Mouse (Mus musculus) Patski (cell line): ENCODE measurements around the gene Srgap2. TPM values are rescaled to one million over a fixed set of nuclear protein-coding genes. Genes with fewer than 3 reads are reported as not detected.

Experiments
- ATAC-seq: fragments of 100-300 bp; one replicate; pipeline ENCODE4 v1.8.0; 2021
- CTCF ChIA-PET: fragments of 350-600 bp; sonication (Branson Sonifier 250); formaldehyde crosslinking; loops from one replicate; lab custom pipeline; 2022; ENCODE audit warnings: inconsistent platforms; lab: Charles Lee
- POLR2A ChIA-PET: fragments of 350-600 bp; sonication (Branson Sonifier 250); formaldehyde crosslinking; loops from one replicate; lab custom pipeline; 2022; ENCODE audit warnings: antibody characterized with exemption, inconsistent platforms; lab: Charles Lee
- DNase-seq: peaks from one replicate; pipeline ENCODE4 v3.0.0-alpha.2; 2011; ENCODE audit warnings: low read depth, low spot score
- H3K27me3 ChIP-seq: fragments of 371-371 bp; one replicate; pipeline ENCODE4 v1.5.1; 2021
- CTCF ChIP-seq: fragments of 100-300 bp; IDR thresholded peaks from one replicate; pipeline ENCODE4 v1.5.1; 2021
- in situ Hi-C: fragments of 300-500 bp; cut with MboI; formaldehyde crosslinking; loops from 3 replicates; pipeline ENCODE4 v1.11.1; 2018; ENCODE audit warnings: low pct_unique_long_range_greater_than_20kb, mixed read lengths
- polyA plus RNA-seq: library from polyadenylated mRNA; unstranded; gene quantifications from one replicate; pipeline ENCODE4 v1.2.3, GENCODE M21; 2021

Srgap2 gene
- polyA plus RNA-seq, 1 experiment from 2014 or later = 29.4 TPM

GRCm38 (mm10) chr1:131378914-131379474, 148.2 kb downstream of the Srgap2 start:
- no peak for DNase-seq
- ChIA-PET CTCF (interaction anchor here (0.7 to 1.5 kb wide), 4 partner anchors 10 to 39 kb away, joined by 3 to 8 read pairs (median 4); no protein-coding TSS in a partner anchor), POLR2A (interaction anchor here (0.5 to 0.7 kb wide), 2 partner anchors 83 to 135 kb away, joined by 3 to 8 read pairs; no protein-coding TSS in a partner anchor)
- no peak for ATAC-seq
- in situ Hi-C loops = no loop called here
- no peaks in the 10 kb centered on the region for H3K27me3 ChIP-seq
- TF ChIP-seq CTCF = no peak

GRCm38 (mm10) chr1:131378081-131378913, 148.9 kb downstream of the Srgap2 start:
- in situ Hi-C loops = no loop called here
- no peak for TF ChIP-seq CTCF
- no peak for DNase-seq
- no peaks in the 10 kb centered on the region for H3K27me3 ChIP-seq
- POLR2A ChIA-PET = interaction anchor here (0.5 to 0.6 kb wide), 2 partner anchors 49 to 136 kb away, joined by 3 read pairs; no protein-coding TSS in a partner anchor
- ATAC-seq = no peak
- CTCF ChIA-PET = interaction anchor here (0.7 to 1.5 kb wide), 4 partner anchors 9 to 40 kb away, joined by 3 to 8 read pairs (median 4); no protein-coding TSS in a partner anchor

GRCm38 (mm10) chr1:131365832-131366231, 161.3 kb downstream of the Srgap2 start:
- ChIA-PET POLR2A (no interaction called here), CTCF (interaction anchor here (1.0 kb wide), 1 partner anchor 14 kb away, joined by 3 read pairs; no protein-coding TSS in a partner anchor)
- DNase-seq = no peak
- ATAC-seq = no peak
- TF ChIP-seq CTCF = no peak
- in situ Hi-C loops = no loop called here
- no peaks in the 10 kb centered on the region for H3K27me3 ChIP-seq

- DNase-seq (no peak), ATAC-seq (no peak)
- ChIA-PET POLR2A (no interaction called here), CTCF (no interaction called here)
- H3K27me3 ChIP-seq = no peaks in the 10 kb centered on the region
- in situ Hi-C loops = no loop called here
- no peak for TF ChIP-seq CTCF
Observed at GRCm38 (mm10) chr1:131364432-131364831, 162.7 kb downstream of the Srgap2 start.

- no peak for TF ChIP-seq CTCF
- in situ Hi-C loops = no loop called here
- CTCF ChIA-PET = no interaction called here
- DNase-seq (no peak), ATAC-seq (no peak)
- POLR2A ChIA-PET = no interaction called here
- no peaks in the 10 kb centered on the region for H3K27me3 ChIP-seq
Observed at GRCm38 (mm10) chr1:131363887-131364286, 163.3 kb downstream of the Srgap2 start.

GRCm38 (mm10) chr1:131362089-131362488, 165.1 kb downstream of the Srgap2 start:
- CTCF ChIA-PET = no interaction called here
- TF ChIP-seq CTCF = peak; percentile 39
- DNase-seq (no peak), ATAC-seq (no peak)
- POLR2A ChIA-PET = no interaction called here
- in situ Hi-C loops = no loop called here
- H3K27me3 ChIP-seq = no peaks in the 10 kb centered on the region

- POLR2A ChIA-PET = no interaction called here
- H3K27me3 ChIP-seq = no peaks in the 10 kb centered on the region
- ATAC-seq (no peak), DNase-seq (no peak)
- in situ Hi-C loops = no loop called here
- CTCF ChIA-PET = no interaction called here
- no peak for TF ChIP-seq CTCF
Observed at GRCm38 (mm10) chr1:131360800-131361199, 166.4 kb downstream of the Srgap2 start.

GRCm38 (mm10) chr1:131359609-131360008, 167.5 kb downstream of the Srgap2 start:
- POLR2A ChIA-PET = no interaction called here
- no peaks in the 10 kb centered on the region for H3K27me3 ChIP-seq
- CTCF ChIA-PET = no interaction called here
- in situ Hi-C loops = no loop called here
- no peak for ATAC-seq
- TF ChIP-seq CTCF = no peak
- DNase-seq = no peak

GRCm38 (mm10) chr1:131357213-131357612, 169.9 kb downstream of the Srgap2 start:
- ChIA-PET CTCF (no interaction called here), POLR2A (no interaction called here)
- no peak for TF ChIP-seq CTCF
- in situ Hi-C loops = no loop called here
- H3K27me3 ChIP-seq = no peaks in the 10 kb centered on the region
- no peak for DNase-seq
- no peak for ATAC-seq

GRCm38 (mm10) chr1:131351436-131351835, 175.7 kb downstream of the Srgap2 start:
- in situ Hi-C loops = no loop called here
- CTCF ChIA-PET = interaction anchor here (1.5 to 1.6 kb wide), 2 partner anchors 9 to 14 kb away, joined by 3 to 5 read pairs; no protein-coding TSS in a partner anchor
- POLR2A ChIA-PET = no interaction called here
- TF ChIP-seq CTCF = no peak
- H3K27me3 ChIP-seq = no peaks in the 10 kb centered on the region
- DNase-seq (no peak), ATAC-seq (no peak)

GRCm38 (mm10) chr1:131349993-131350510, 177.1 kb downstream of the Srgap2 start:
- ChIA-PET POLR2A (no interaction called here), CTCF (interaction anchor here (2.0 kb wide), 1 partner anchor 10 kb away, joined by 4 read pairs; no protein-coding TSS in a partner anchor)
- H3K27me3 ChIP-seq = no peaks in the 10 kb centered on the region
- no peak for TF ChIP-seq CTCF
- DNase-seq = peak; percentile 34
- ATAC-seq = peak; percentile 21
- in situ Hi-C loops = no loop called here
